Comparison of ENCODE assay signal across 19 mouse cellular contexts in genomic region chr6:68736647-68737046, GRCm38 (mm10).
DNase-seq lines count a peak whose midpoint lies in the region; ATAC-seq and TF ChIP-seq lines count a peak whose summit lies in the region.
"Had no signal": no experiment of that assay in that cellular context is flagged by ENCODE, and none has a peak within 500 bp of the region (broad histone marks: within the 10 kb centered on the region; RNA-seq: fewer than 3 reads in every experiment).

No protein-coding gene starts in this region.

- no peaks in the 10 kb centered on the region for H3K9me3 ChIP-seq in CH12.LX (replicated peaks; ENCODE audit: low read length)
- no peaks in the 10 kb centered on the region for H3K9me3 ChIP-seq in stomach, postnatal 0 days (ENCODE audit: control insufficient read depth, low read length)
- H3K9me3 ChIP-seq: embryonic facial prominence, embryonic 10.5 days; embryonic facial prominence, embryonic 12.5 days; forebrain, embryonic 13.5 days; forebrain, embryonic 15.5 days had no signal

- no peaks in the 10 kb centered on the region for H3K36me3 ChIP-seq in spleen, adult 2 months (ENCODE audit: control insufficient read depth, insufficient read depth, low read length)
- H3K36me3 ChIP-seq in CH12.LX (replicated peaks in 1 of 2; ENCODE audit: control insufficient read depth in 1 of 2, insufficient read depth in 1 of 2, low read length in 1 of 2) = no peaks in the 10 kb centered on the region
- no peaks in the 10 kb centered on the region for H3K36me3 ChIP-seq in splenic B cell, adult 2 months (ENCODE audit: control insufficient read depth, insufficient read depth, low read length, poor library complexity, severe bottlenecking)
- H3K36me3 ChIP-seq in stomach, postnatal 0 days (ENCODE audit: control insufficient read depth, insufficient read depth, low read length) = no peaks in the 10 kb centered on the region
- H3K36me3 ChIP-seq: embryonic facial prominence, embryonic 10.5 days; embryonic facial prominence, embryonic 12.5 days; forebrain, embryonic 15.5 days had no signal

- in situ Hi-C loops in CH12.LX (cut with MboI; ENCODE audit: low pct_ligation_motif_present, low pct_unique_long_range_greater_than_20kb, low sequenced_read_pairs) = no loop called here

- H3K4me1 ChIP-seq in spleen, adult 2 months (ENCODE audit: control insufficient read depth, insufficient read depth, insufficient read length) = peaks cover 2% of the 10 kb centered on the region; the same call in 1 of the 2 replicates
- peaks cover 0 to 21% of the 10 kb centered on the region in 2 experiments; a peak in 3 of 4 replicates for H3K4me1 ChIP-seq in CH12.LX (ENCODE audit: control insufficient read depth in 1 of 2, insufficient read depth in 2 of 2)
- no peaks in the 10 kb centered on the region for H3K4me1 ChIP-seq in stomach, postnatal 0 days (replicated peaks; ENCODE audit: control insufficient read depth, insufficient read depth)
- H3K4me1 ChIP-seq: embryonic facial prominence, embryonic 10.5 days; embryonic facial prominence, embryonic 12.5 days; forebrain, embryonic 13.5 days; forebrain, embryonic 15.5 days had no signal

- peak overlapping the region; percentile 83; the same call in 1 of the 2 replicates for H3K27ac ChIP-seq in spleen, adult 2 months (ENCODE audit: insufficient read depth, low read length)
- H3K27ac ChIP-seq in CH12.LX (ENCODE audit: insufficient read depth, low read depth) = no peak overlapping the region
- no peak overlapping the region for H3K27ac ChIP-seq in stomach, postnatal 0 days (replicated peaks)
- H3K27ac ChIP-seq: embryonic facial prominence, embryonic 10.5 days; embryonic facial prominence, embryonic 12.5 days; forebrain, embryonic 13.5 days; forebrain, embryonic 15.5 days had no signal

- peak overlapping the region; percentile 41 for H3K4me2 ChIP-seq in CH12.LX (ENCODE audit: insufficient read depth, low read depth, poor library complexity, severe bottlenecking)
- no peak overlapping the region for H3K4me2 ChIP-seq in stomach, postnatal 0 days (replicated peaks; ENCODE audit: low read depth)
- H3K4me2 ChIP-seq: embryonic facial prominence, embryonic 12.5 days; forebrain, embryonic 13.5 days; forebrain, embryonic 15.5 days had no signal

- WGBS in spleen, adult 2 months = 45% methylated on average over 3 of the region's 3 CpGs
- 87% methylated on average over 3 of the region's 3 CpGs for WGBS in stomach, postnatal 0 days

- H3K4me3 ChIP-seq in spleen, adult 2 months (ENCODE audit: extremely low read depth, insufficient read depth, insufficient read length) = no peak overlapping the region
- peak overlapping the region in 1 of 3 experiments; percentile 40 for H3K4me3 ChIP-seq in CH12.LX (replicated peaks in 1 of 3; ENCODE audit: low read depth in 2 of 3, low read length in 2 of 3, poor library complexity in 1 of 3)
- H3K4me3 ChIP-seq in stomach, postnatal 0 days (ENCODE audit: low read depth, low read length) = no peak overlapping the region
- H3K4me3 ChIP-seq: embryonic facial prominence, embryonic 10.5 days; embryonic facial prominence, embryonic 12.5 days; forebrain, embryonic 13.5 days; forebrain, embryonic 15.5 days had no signal

- 0 out of 2 replicates have a peak overlapping the region, but pooled peaks have one; percentile 34 for H3K9ac ChIP-seq in CH12.LX (ENCODE audit: insufficient read depth, low read depth)
- H3K9ac ChIP-seq in stomach, postnatal 0 days (ENCODE audit: low read length) = no peak overlapping the region
- H3K9ac ChIP-seq: embryonic facial prominence, embryonic 12.5 days; forebrain, embryonic 13.5 days; forebrain, embryonic 15.5 days; forebrain, postnatal 0 days had no signal

- TF ChIP-seq CTCF in spleen, adult 2 months (IDR thresholded peaks at IDR 0.05; ENCODE audit: extremely low read depth, insufficient read depth, insufficient read length, insufficient replicate concordance) = no peak
- TF ChIP-seq CTCF in CH12.LX (conservative IDR thresholded peaks at IDR 0.05 in 1 of 2, IDR thresholded peaks at IDR 0.05 in 1 of 2; ENCODE audit: low read depth in 2 of 2, low read length in 2 of 2) = no peak
- no peak for TF ChIP-seq CTCF in stomach, postnatal 0 days (IDR thresholded peaks at IDR 0.05; ENCODE audit: low read depth)

- no peaks in the 10 kb centered on the region for H3K27me3 ChIP-seq in spleen, adult 2 months (ENCODE audit: control insufficient read depth, insufficient read depth, low read length)
- H3K27me3 ChIP-seq in CH12.LX (replicated peaks) = no peaks in the 10 kb centered on the region
- no peaks in the 10 kb centered on the region for H3K27me3 ChIP-seq in splenic B cell, adult 2 months (ENCODE audit: control insufficient read depth, insufficient read depth, low read length, poor library complexity, severe bottlenecking)
- H3K27me3 ChIP-seq in stomach, postnatal 0 days (ENCODE audit: control insufficient read depth, insufficient read depth, low read length) = no peaks in the 10 kb centered on the region
- H3K27me3 ChIP-seq: embryonic facial prominence, embryonic 12.5 days; forebrain, embryonic 13.5 days; forebrain, embryonic 15.5 days had no signal

- dilution Hi-C loops in CH12.LX (cut with MboI; ENCODE audit: extremely low pct_ligation_motif_present, extremely low pct_unique_long_range_greater_than_20kb, low sequenced_read_pairs) = no loop called here

- ATAC-seq in stomach, postnatal 0 days (ENCODE audit: low FRiP score, low TSS enrichment) = no peak
- ATAC-seq: CD4-positive, CD25-positive, alpha-beta regulatory T cell, adult 4 months; forebrain, embryonic 13.5 days; forebrain, embryonic 15.5 days; forebrain, postnatal 0 days had no signal

- peak; percentile 77 for TF ChIP-seq EP300 in CH12.LX (IDR thresholded peaks at IDR 0.05; ENCODE audit: low read length)
- TF ChIP-seq EP300 in stomach, postnatal 0 days (optimal IDR thresholded peaks at IDR 0.05) = no peak

- TF ChIP-seq RAD21 in CH12.LX (IDR thresholded peaks at IDR 0.05; ENCODE audit: low read depth, low read length) = no peak

- no peak for DNase-seq in spleen, adult 2 months (ENCODE audit: low read depth in 1 of 2, low spot score in 2 of 2)
- DNase-seq in spleen, adult 18-20 months = no peak
- peak; percentile 84 for DNase-seq in CH12.LX (ENCODE audit: extremely low read depth)
- peak; percentile 52 for DNase-seq in splenic B cell, adult 2 months (ENCODE audit: low read depth, low spot score)
- DNase-seq in stomach, postnatal 0 days (ENCODE audit: low spot score) = no peak
- DNase-seq: adrenal gland, adult 2 months; adrenal gland, postnatal 10 days; adrenal gland, postnatal 25 days; cerebellum, adult 11 months; cerebellum, adult 18-20 months; cerebellum, adult 9-10 months; cerebellum, postnatal 10 days; cerebellum, postnatal 25 days; forebrain, postnatal 0 days had no signal

- no peak for TF ChIP-seq POLR2A in spleen, adult 2 months (IDR thresholded peaks at IDR 0.05; ENCODE audit: low read depth, low read length)
- TF ChIP-seq POLR2A in CH12.LX (IDR thresholded peaks at IDR 0.05; ENCODE audit: low read depth, low read length) = no peak

- H3K79me2 ChIP-seq in CH12.LX (replicated peaks; ENCODE audit: control insufficient read depth, extremely low read depth, insufficient read depth, poor library complexity, severe bottlenecking) = no peaks in the 10 kb centered on the region

TF ChIP-seq in CH12.LX, 34 proteins besides CTCF, POLR2A, EP300 and RAD21:
- no peak; the same call in 1 of the 2 replicates for TF ChIP-seq JUND (conservative IDR thresholded peaks at IDR 0.05; ENCODE audit: low read depth, low read length)
- no peak; the same call in 1 of the 2 replicates for TF ChIP-seq CHD1 (IDR thresholded peaks at IDR 0.05; ENCODE audit: low read depth, low read length)
- TF ChIP-seq NRF1 (IDR thresholded peaks at IDR 0.05; ENCODE audit: low read depth, low read length) = no peak
- TF ChIP-seq USF2 (conservative IDR thresholded peaks at IDR 0.05; ENCODE audit: low read depth, low read length) = no peak
- peak; percentile 83 for TF ChIP-seq TCF12 (IDR thresholded peaks at IDR 0.05; ENCODE audit: low read depth, low read length)
- no peak for TF ChIP-seq USF1 (IDR thresholded peaks at IDR 0.05; ENCODE audit: low read depth, low read length)
- TF ChIP-seq CHD2 (IDR thresholded peaks at IDR 0.05; ENCODE audit: low read length) = no peak
- no peak for TF ChIP-seq SIN3A (IDR thresholded peaks at IDR 0.05; ENCODE audit: low read length)
- 0 out of 2 replicates have a peak, but pooled peaks have one; percentile 22 for TF ChIP-seq ZNF384 (IDR thresholded peaks at IDR 0.05; ENCODE audit: low read depth, low read length)
- TF ChIP-seq MXI1 (IDR thresholded peaks at IDR 0.05; ENCODE audit: low read depth, low read length) = no peak
- no peak for TF ChIP-seq MYC (IDR thresholded peaks at IDR 0.05; ENCODE audit: low read depth, low read length)
- peak; percentile 11; the same call in 1 of the 2 replicates for TF ChIP-seq IRF4 (IDR thresholded peaks at IDR 0.05; ENCODE audit: low read depth, low read length)
- TF ChIP-seq ZMIZ1 (IDR thresholded peaks at IDR 0.05; ENCODE audit: low read depth, low read length) = no peak
- TF ChIP-seq HCFC1 (IDR thresholded peaks at IDR 0.05; ENCODE audit: low read depth, low read length) = no peak
- no peak for TF ChIP-seq MAFK (IDR thresholded peaks at IDR 0.05; ENCODE audit: insufficient replicate concordance, low read length)
- TF ChIP-seq BHLHE40 (IDR thresholded peaks at IDR 0.05; ENCODE audit: low read depth, low read length) = peak; percentile 73
- TF ChIP-seq MEF2A (IDR thresholded peaks at IDR 0.05; ENCODE audit: borderline replicate concordance, low read depth, low read length) = peak; percentile 90
- no peak for TF ChIP-seq SMC3 (IDR thresholded peaks at IDR 0.05; ENCODE audit: low read depth, low read length)
- TF ChIP-seq ETS1 (conservative IDR thresholded peaks at IDR 0.05; ENCODE audit: low read depth, low read length) = peak; percentile 87
- no peak for TF ChIP-seq RCOR1 (conservative IDR thresholded peaks at IDR 0.05; ENCODE audit: low read depth, low read length)
- TF ChIP-seq JUN (IDR thresholded peaks at IDR 0.05; ENCODE audit: insufficient read depth, low read depth, low read length) = peak; percentile 59
- no peak for TF ChIP-seq PAX5 (IDR thresholded peaks at IDR 0.05; ENCODE audit: low read length)
- TF ChIP-seq GABPA (IDR thresholded peaks at IDR 0.05; ENCODE audit: insufficient replicate concordance, low read depth, low read length) = no peak
- no peak for TF ChIP-seq KAT2A (IDR thresholded peaks at IDR 0.05; ENCODE audit: insufficient replicate concordance, low read length)
- TF ChIP-seq E2F4 (IDR thresholded peaks at IDR 0.05; ENCODE audit: insufficient replicate concordance, low read depth, low read length) = no peak
- TF ChIP-seq UBTF (IDR thresholded peaks at IDR 0.05; ENCODE audit: low read depth, low read length) = no peak

Comparison
In these comparisons a context has a peak if more than half of its experiments do, and no peak if none do; other contexts are left out.
1. DNase-seq: peak in CH12.LX (single experiment) and splenic B cell, adult 2 months (single experiment); none in spleen, adult 2 months (0 of 2), spleen, adult 18-20 months (0 of 2) and stomach, postnatal 0 days (single experiment).